Mouse (Mus musculus): Measurements from ENCODE around the gene Pamr1.

Gene Pamr1

DNA sequence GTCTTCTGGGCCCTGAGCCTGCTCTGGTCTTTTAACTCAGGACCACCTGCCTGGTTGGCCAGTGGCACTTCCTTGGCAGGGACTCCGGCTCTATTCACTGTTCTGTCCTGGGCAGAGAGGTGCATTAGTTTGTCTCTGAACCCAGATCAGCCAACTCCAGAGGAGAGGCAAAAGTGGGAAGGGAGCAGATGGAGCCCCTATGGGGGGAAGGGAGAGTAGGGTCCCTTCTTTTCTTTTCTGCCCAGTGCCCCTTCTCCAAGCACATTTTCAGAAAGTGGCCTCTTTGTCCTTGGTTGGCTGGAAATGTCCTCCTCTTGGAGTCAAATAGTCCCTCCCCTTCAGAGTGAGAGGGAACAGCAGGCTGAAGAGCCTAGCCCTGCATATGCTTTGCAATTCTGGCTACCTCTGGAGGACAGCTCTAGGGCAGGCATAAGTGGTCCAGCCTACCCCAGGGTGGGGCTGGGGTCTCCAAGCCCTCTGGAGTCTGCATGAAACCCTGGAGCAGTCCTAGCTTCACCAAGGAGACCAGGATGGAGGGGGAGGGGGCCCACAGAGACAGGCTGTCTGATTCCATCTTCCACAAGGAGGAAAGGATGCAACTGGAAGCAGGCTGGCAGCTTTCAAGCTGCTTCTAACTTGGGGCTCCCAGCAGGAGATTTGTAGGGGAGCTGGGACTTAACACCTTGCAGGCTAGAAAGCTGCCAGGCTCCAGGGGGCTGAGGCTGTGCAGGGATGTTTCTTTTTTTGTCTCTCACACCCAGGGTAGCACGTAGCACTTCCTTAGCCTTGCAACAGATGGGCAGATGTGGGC, 49.3 kb downstream of the Pamr1 start:
- no peak for DNase-seq (ENCODE audit: low read depth, low spot score)

DNA sequence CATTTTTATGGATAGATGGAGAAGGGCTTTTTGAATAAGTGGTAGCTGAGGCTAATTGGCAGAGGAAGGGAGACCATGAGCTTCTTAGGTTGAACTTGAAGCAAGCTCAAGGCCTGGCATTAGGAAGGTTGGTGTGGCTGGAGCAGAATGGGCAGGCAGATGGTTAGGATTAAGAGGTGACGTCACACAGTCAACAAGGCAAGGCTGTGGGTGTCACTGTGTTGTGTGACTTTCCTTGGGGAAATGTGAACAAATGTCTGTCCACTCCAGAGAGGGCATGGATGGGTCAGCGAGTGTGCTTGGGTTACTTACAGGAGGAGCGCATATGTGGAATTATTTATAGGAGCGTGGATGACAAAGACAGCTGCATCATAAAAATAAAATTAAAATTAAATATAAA, 50.7 kb downstream of the Pamr1 start:
- DNase-seq (ENCODE audit: low read depth, low spot score): no peak

DNA sequence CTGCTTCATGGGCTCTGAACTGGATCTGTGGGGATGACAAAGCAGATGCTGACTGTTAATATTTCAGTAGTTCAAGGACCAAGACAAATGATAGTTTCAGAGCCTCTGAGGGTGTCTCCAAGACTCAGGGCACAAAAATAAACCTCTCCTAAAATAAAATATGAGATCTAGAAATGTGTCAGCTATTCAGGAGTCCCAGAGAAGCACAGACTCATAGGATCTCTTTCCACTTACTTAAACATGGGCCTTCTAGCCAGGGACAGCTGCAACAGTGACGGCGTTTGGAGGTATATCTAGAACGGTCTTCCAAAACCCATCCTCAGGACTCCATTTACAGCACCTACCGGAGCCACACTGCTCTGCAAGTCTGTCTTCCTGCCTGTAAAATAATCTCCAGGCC, 60.7 kb downstream of the Pamr1 start:
- DNase-seq (ENCODE audit: low read depth, low spot score): no peak

DNA sequence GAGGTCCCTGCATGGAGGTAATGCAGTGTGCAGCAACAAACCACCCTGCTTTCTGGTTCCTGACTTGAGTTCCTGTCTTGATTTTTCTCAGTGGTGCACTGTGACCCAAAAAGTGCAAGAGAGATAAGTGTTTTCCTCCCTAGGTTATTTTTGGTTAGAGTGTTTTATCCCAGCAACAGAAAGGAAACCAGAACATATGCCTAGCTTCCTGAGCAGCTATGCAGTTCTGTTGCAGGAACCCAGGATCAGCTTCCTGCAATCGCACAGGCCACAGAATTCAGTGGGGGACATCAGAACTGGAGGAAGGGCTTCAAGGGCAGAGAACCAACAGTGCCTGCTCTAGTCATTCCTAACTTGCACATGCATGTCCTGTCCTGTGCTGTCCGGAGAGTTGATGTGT, 66.8 kb downstream of the Pamr1 start:
- DNase-seq (ENCODE audit: low read depth, low spot score): no peak

DNA sequence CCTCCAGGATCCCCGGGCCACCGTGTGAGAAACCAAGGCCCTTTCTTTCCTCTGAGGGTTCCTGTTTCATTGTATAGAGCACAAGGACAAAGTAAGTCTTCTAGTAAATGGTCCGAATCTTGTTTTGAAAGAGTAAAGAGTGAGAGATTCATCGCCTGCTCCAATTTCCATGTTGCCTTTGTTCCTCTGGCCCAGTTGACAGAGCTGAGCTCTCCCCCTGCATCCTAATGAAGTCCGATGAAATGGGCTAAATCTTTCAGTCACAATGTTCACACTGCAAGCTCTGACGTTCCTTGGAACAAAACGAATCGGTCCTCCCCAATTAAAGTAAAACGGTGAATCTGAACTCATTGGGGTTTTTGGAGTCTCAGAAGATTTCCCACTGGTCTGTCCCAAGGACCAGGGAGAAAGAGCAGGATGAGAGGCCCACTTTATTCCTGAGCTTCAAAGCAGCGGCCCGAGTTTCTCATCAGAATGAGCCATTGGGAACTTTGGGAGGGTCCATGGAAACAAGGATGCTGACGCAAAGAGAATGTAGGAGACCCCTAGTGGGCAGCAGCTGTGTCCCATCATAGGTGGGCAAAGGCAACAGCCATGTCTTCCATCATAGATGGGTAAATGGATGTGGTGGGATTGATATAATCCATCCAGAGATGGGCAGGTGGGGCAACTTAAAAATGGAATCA, 71.1 kb downstream of the Pamr1 start:
- DNase-seq (ENCODE audit: low read depth, low spot score): no peak

DNA sequence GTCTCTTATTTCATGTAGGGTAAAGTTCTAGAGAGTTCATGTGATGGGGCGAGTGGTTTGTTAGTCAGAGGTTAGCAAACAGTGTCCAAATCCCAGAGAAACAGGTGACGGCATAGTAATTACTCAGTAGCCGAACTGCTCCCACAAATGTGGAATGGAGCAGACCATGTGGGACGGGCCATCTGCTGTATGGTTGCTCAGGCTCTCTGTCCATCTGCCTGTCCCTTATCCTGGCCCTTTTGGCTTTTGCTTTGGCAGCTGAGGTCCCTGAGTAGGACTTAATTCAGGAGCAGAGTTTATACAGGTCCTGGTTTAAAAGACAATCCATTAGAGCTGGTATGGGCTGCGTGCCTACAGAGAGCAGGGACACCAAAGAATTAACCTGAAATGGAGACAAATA, 72.4 kb downstream of the Pamr1 start:
- DNase-seq (ENCODE audit: low read depth, low spot score): no peak

DNA sequence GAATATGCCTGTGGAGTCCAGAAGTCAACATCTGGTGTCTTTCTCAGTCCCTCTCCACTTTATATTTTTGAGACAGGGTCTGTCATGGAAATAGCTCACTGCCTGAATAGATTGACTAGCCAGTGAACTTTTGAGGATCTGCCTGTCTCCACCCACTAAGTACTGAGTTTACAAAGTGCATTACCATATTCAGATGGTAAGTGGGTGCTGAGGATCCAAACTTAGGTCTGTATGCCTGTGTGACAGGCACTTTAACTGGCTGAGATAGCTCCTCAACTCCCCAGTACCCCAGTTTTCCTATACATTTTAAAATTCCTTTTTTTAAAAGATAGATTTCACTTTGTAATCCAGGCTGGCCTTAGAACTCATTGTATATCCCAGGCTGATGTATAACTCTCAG, 73.1 kb downstream of the Pamr1 start:
- DNase-seq (ENCODE audit: low read depth, low spot score): no peak

DNA sequence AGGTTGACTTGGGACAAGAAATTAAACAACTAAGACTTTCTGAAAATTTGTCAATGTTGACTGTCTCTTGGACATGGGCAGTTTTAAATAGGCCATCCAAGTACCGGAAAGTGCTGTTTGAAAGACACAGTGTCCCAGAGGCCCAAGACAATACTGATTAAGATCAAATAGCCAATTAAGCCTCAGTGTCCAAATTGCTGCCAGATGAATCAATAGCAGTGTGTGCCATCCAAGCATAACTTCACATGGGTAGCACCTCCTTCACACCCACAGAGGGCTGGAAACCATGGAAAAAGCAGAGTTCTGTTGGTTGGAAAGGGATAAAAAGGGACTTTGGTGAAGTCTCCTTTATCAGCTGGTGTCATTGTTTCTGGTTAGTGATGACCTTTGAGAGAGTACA, 74.7 kb downstream of the Pamr1 start:
- no peak for DNase-seq (ENCODE audit: low read depth, low spot score)

DNA sequence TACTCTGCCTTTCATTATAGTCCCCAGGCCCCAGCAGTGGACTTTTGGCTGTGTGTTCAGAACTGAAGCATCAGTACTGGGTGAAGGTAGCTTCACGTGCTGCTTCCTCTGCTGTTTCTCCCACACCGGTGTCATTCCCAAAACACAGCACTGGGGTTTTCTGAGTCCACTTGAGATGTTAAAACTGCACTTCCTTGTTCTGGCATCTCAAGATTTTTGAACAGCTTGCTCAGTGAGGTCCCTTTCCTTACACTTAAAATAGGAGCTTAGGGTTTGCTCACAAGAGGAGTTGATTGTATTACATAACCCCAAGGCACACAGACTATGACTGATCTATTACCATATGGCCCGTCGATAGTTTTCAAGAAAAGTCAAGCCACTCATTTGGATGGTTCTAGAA, 82.5 kb downstream of the Pamr1 start:
- DNase-seq (ENCODE audit: low read depth, low spot score): no peak

DNA sequence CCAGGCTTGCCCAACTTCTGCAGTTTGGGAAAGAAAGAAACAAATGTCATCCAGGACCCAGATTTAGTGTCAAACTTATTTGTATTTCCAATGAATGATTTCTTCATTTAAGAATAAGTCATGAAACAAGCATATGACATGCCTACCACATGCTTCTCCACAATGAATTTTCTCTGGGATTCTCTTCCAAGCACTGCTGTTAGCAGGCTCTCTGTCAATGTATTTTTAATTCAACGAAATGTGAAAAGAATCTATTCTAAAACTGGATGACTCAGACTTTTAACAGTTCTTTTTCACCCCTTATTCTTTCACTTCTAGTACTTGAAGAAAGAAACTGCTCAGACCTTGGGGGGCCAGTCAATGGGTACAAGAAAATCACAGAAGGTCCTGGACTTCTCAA, 84.2 kb downstream of the Pamr1 start:
- DNase-seq (ENCODE audit: low read depth, low spot score): no peak

DNA sequence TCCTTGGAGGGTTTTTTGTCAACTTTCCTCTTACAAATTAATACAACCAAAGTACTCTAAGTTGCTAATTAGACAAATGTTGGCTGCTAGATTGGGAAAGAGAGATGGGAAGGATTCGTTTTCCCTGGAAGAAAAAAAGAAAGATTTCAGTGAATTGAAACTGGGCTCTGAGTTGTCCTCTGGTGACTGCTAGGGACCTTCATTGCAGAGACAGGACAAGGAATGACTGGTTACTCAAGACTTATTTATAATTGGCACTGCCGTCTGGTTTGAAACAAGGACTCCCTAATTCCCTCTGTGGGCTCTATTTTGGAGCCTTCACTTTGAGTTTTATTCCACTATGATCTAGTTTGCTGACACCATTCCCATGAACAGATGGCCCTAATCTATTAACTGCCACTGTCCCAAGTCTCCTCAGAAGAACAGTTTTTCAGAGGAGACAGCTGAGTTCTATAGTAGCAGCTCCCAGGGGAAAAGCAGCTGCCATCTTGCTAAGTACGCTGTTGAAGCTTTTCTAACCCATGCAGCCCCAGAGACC, 85.8 kb downstream of the Pamr1 start:
- DNase-seq (ENCODE audit: low read depth, low spot score): no peak

DNA sequence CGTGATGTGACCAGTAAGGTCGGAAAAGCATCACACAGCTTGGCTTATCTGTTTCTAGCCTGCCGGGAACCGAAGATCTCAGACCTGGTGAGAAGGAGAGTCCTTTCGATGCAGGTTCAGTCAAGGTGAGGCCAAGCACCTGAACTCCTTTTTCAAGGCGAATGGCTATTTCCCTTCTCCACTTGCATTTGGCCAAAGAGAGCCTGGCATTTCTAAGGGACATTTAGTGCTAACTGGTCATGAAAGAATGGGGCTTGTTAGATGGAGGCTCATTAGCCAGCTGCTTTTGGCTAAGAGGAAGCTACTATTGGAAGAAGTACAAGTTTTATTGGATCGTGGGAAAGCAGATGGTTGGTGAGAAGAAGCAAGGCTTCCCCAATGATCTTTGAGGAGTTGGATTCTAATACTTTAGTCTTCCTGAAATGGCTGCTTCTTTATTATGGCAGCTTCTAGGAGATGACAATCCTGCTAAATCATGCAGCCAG, 86.3 kb downstream of the Pamr1 start:
- no peak for DNase-seq (ENCODE audit: low read depth, low spot score)

DNA sequence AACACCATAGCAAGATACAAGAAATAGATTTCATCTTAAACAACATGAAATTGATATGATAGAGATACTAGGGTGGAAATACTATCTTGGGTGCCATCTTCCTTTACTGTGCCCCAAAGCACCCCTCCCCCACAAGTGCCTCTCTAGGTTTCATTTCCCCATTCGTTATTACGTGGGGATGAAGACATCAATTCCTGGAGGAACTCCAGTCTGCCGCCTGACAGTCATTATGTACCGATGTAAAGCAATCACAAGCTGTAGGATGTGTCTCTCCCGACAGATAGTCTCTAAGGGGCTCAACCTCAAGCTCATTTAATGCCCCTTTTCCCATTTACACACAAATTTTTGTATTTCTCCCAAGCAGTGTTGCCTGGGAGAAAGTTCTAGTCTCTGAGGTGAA, 88.3 kb downstream of the Pamr1 start:
- no peak for DNase-seq (ENCODE audit: low read depth, low spot score)

DNA sequence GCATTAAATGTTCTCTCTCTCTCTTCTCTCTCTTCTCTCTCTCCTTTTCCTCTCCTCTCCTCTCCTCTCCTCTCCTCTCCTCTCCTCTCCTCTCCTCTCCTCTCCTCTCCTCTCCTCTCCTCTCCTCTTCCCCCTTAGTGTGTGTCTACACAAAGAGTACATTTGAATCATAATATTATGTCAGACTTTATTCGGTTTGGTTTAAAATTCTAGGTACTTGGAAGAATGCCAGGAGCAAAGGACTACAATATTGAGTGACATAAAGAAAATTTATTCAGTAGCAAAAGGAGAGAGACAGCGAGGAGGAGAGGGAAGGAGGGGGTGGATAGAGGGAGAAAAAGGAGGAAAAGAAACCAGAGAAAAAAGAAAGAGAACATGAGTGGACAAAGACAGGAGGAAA, 88.9 kb downstream of the Pamr1 start:
- DNase-seq (ENCODE audit: low read depth, low spot score): no peak

DNA sequence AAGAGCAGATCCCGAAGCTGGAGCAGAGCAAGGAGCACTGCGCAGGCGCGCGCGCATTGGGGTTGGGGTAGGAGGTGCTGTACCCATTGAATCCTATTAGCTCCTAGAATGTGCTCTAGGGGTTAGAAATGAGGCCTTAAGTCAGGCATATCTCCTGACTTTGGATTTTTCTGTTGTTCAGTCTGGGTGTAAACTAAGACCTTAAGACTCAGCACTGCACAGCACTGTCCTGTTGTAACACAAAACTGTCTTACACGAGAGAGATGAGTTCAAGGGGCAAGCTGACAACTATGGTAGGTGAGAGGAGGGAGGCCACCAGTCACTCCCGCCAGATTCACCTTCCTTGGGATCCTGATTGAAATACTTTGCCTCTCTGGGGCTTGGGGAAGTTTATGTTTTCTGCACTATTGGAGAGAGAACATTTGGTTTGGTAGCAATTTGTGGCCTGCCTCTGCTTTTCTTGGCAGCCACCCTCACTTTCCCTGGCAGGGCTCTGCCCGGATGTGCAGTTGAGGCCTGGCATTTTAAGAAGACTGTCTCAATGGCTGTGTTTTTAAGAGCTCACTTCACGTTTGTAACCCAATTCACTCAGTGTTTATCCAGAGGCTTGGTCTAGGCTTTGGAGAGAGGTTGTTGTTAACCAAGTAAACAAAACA, 99.2 kb downstream of the Pamr1 start:
- no peak for DNase-seq (ENCODE audit: low read depth, low spot score)

DNA sequence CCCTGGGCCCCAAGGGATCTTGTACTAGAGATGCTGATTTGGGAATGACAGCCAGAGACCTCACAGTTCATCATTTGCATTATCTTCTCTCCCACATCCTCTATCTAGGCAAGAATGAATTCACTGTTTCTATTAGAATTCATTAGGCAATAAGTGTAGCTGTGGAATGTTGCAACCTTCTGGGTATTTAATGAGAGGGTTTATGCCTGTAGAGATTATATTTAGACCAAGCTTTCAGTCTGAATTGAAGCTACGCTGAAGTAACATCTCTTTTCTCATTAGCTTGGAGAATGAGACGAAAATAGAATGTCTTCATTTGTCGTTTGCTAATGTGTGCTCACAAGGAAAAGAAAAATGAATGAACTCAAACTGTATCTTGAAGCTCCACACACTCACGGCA, 100.5 kb downstream of the Pamr1 start:
- no peak for DNase-seq (ENCODE audit: low read depth, low spot score)

DNA sequence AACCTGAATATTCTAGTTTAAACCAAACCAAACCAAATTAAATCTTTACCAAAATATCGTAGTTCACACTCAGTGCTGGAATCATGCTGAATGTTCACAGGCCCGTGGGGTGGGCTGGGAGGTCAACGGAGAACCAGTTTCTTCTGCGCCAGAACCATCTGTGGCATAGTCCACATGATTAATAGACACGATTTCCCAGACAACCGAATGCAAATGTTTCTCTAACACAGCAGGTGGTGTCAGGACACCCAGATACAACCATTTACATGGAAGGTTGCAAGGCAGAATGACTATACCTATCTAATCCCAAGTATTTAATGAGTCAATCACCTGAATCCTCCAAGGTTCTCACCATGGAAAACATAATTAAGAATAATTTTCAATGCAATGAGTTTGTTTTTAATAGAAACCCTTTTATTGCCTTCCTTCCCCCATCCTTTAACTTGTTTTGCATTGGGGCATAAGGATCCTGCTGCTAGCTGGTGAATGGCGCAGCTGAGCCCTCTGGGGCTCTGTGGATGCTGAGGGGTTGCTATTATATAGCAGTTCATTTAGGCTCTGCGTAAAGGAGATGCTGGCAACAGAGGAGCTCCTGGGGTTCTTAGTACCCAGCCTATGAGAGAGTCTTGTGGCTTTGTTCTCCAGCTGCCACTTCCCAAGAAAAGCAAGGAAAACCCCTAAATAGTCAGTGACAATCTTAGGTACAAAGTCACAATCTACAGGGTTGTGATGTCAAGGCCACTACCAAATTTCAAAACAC, 106.3 kb downstream of the Pamr1 start:
- no peak for DNase-seq (ENCODE audit: low read depth, low spot score)

DNA sequence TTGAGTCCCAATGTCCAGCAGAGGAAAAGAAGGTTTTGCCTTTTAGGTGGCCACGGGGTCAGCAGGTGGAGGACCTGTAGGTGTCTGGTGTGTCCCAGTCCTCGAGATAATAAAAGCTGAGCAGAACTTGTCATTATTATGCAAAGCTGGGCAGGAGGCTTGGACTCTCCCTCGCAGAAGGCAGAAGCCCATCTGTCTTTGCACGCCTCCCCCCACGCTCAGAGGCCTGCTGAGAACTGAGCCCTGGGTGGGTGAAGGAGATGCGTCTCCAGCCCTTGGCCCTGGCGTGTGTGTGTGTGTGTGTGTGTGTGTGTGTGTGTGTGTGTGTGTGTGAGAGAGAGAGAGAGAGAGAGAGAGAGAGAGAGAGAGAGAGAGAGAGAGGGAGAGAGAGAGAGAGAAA, 107.9 kb downstream of the Pamr1 start:
- no peak for DNase-seq (ENCODE audit: low read depth, low spot score)

DNA sequence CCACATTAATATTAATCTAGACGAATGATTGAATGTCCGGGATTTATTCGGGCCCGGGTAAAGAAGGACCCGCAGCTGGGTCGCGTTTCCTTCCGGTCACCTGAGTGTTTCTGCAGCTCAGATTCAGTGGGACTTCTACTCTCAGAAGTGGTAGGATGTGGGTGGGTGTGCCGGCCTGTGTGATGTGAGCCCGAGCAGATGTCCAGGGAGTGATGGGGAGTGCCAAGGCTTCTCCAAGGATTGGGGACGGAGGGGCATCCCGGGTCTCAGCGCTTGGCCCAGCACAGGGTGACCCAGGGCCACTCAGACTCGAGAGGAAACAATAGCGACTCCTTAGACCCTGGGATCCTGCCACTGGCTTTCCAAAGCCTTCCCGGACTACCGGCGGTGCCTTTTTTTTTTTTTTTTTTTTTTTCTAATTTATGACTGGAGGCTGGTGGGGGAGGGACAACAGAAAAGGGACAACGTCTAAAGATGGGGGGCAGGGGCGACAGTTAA, 108.4 kb downstream of the Pamr1 start, which contains the start of gene Slc1a2:
Gene Slc1a2 (plus strand): TSS at position 497 of the 498 bp plus-strand sequence.
- no peak for DNase-seq (ENCODE audit: low read depth, low spot score)

DNA sequence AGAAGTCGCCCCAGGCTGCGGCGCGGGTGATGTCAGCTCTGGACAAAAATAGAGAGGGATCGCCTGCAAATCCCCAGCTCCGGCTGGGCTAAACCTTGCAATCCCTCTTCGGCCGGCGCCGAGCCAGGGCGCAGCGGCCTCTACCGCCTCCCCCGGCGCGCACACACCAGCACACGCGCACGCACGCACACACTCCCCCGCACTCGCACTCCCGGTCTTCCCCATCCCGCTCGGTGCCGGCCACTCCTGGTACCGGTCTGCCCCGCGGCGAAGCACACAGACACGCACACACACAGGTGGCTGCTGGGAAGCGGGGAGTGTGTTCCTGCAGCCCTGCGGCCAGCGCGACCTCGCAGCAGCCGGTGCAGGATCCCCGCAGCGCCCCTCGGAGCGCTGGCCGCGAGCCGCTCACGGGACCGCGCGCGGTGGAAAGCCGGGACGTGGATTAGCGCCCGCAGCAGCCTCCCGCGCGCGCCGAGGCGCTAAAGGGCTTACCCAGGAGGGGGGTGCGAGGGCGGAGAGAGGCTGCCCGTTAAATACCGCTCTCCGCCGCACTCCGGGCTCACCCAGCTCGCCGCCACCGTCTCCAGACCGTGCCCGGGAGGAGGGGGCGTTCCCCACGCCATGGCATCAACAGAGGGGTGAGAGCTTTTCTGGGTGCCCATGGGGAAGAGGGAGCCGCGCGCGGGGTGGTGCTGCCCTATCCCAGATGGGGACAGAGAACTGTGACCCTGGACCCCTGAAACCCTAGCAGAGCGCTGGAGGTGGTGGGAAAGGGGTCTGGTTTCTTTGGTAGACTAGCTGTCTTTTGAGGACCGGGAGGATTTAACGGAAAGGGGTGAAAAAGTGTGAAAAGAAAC, 109.1 kb downstream of the Pamr1 start:
- no peak for DNase-seq (ENCODE audit: low read depth, low spot score)

DNA sequence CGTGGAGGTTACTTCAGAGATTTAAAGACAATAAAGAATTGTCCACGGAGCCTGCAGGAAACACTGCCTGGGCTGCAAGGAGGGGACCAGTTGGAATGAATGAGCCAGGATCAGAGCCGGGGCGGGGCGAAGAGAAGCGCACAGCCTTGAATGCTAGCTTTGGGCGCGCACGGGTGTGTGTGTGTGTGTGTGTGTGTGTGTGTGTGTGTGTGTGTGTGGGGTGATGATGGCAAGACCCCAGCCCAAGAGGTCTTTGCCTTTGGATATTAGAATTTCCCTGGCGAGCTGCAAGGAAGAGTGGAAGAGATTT, 109.7 kb downstream of the Pamr1 start:
- no peak for DNase-seq (ENCODE audit: low read depth, low spot score)
